Mouse (Mus musculus): ENCODE measurements around the gene Abca7. TPM values are rescaled to one million over a fixed set of nuclear protein-coding genes. Genes with fewer than 3 reads are reported as not detected.
"Not testable (repeated sequence)": the region's sequence is repeated elsewhere in the genome, so short reads cannot be mapped to it uniquely, and the experiment has no call there.

The Abca7 gene
- total RNA-seq, 2 experiments from 2014 or later: 16.0 to 19.8 TPM

DNA sequence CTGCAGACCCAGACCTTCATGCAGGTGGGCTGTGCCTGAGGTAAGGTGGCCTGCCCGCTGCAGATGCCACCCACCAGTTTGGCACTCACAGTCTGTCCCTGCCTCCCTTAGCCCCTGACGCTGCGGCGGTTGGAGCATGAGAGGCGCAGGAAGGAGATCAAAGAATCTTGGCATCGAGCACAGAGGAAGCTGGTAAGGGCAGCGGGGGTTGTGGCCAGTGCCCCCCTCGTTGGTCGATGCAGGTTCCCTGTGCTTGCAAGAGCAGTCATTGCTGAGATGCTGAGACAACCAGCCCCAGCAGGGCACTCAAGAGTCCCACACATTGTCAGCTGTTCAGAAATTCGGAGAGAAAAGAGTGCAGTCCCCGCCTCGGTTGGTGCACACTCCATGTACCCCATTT lies 25.9 kb downstream of the Abca7 start:
- no peak for DNase-seq

DNA sequence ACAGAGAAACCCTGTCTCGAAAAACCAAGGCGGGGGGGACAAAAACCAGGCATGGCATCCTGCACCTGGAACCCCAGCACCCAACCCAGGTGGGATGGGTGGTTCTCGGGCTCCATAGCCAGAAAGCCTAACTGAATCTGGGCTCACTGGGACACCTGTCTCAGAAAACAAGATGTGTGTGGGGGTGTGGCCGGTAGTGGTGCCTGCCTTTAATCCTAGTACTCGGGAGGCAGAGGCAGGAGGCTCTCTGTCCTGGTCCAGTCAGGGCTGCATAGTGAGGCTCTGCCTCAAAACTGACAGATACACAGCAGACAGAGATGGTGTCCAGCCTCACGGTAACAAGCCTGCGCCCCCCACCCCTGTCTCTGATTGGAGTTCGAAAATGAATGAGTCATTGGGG lies 26.5 kb downstream of the Abca7 start:
- DNase-seq: no peak

- DNase-seq: no peak
Measured at GRCm38 (mm10) chr10:80023758-80024157, 27.5 kb downstream of the Abca7 start.

GRCm38 (mm10) chr10:80024229-80025043 lies 28.1 kb downstream of the Abca7 start:
- no peak for DNase-seq

DNA sequence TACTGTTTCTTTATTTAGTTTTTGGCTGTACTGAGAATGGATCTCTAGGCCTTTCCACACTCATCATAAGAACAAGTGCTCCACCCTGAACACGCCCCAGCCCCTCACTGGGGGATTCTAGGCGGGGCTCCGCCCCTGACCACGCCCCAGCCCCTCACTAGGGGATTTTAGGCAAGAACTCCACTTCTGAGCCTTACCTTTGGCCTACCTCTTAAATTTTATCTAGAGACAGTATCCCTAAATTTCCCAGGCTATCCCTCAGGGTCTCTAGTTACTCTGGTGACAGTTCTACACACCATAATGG lies 28.7 kb downstream of the Abca7 start:
- DNase-seq: no peak

GRCm38 (mm10) chr10:80025463-80025862 lies 29.2 kb downstream of the Abca7 start:
- no peak for DNase-seq

DNA sequence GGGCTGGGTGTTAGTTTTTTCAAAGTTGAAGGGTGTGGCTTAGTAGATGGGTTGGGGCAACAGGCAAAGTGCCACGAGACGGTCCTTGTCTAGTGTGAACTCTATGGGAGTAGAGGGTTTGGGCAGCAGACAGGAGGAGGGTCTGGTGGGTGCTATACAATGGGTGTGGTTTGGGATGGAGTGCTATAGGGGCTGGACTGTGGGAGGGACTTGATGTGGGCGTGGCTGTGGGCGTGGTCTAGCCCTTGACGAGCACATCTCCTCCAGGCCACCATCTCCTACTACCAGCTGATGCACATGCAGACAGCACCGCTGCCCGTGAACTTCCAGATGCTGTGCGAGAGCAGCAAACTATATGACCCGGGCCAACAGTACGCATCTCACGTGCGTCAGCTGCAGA lies 29.6 kb downstream of the Abca7 start:
- no peak for DNase-seq

DNA sequence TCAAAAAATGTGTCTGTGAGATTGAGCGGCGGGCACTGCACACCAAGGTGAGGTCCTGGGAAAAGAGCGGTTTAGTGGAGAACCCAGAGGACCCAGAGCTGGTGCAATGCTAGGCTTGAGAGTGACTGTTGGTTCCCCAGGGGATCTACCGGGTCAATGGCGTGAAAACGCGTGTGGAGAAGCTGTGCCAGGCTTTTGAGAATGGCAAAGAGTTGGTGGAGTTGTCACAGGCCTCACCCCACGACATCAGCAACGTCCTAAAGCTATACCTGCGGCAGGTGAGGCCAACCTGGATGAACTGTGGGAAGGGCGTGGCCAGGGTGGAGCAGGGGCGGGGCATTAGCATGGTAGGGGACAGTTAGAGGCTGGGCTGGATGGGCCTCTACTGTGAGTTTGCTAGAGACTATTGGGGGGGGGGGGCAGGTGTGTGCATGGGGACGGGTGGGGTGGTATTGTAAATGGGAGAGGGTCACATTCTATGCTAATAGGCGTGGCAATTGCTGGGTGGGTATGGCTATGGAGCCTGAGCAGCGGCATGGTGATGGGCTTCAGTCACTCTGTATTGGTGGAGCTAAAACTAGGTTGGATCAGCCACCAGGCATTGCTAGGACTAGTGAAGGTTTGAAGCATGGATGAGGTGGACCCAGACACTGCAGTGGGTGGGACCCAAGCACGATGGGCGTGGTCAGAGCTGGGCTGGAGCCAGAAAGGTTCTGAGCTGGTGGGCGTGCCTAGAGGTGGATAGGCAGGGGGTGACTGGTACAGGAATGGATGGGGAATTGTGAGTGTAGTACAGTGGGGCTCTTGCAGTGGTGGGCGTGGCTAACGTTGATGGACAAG lies 31.6 kb downstream of the Abca7 start:
- DNase-seq: no peak

DNA sequence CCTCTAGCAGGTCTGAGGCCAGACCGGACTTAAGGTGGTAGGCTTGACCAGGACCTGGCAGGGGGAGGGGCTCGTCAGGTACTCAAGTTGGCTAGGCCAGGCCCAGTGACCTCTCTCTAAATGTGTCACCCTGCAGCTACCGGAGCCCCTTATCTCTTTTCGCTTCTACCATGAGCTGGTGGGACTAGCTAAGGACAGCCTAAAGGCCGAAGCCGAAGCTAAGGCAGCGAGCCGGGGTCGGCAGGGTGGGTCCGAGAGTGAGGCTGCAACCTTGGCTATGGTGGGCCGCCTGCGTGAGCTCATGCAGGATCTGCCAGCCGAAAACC lies 32.2 kb downstream of the Abca7 start:
- no peak for DNase-seq

DNA sequence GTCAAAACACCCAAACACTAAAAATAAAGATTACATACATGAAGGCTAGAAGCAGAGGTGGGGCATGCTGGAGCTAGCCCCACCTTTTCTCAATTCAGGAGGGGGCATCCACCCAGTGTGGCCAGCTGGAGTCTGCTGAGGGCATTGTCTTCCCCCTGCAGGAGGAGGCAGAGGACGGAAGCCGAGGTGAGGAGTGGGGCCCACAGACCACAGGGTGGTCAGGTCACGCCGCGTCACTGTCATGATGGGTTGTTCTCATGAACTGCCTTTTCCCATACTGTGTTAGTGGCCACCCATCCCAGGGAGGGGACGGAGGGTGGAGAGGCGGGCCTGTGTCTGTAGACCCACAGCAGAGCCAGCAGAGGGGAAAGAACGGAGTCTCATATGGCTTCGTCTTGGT lies 33.9 kb downstream of the Abca7 start:
- DNase-seq: no peak

DNA sequence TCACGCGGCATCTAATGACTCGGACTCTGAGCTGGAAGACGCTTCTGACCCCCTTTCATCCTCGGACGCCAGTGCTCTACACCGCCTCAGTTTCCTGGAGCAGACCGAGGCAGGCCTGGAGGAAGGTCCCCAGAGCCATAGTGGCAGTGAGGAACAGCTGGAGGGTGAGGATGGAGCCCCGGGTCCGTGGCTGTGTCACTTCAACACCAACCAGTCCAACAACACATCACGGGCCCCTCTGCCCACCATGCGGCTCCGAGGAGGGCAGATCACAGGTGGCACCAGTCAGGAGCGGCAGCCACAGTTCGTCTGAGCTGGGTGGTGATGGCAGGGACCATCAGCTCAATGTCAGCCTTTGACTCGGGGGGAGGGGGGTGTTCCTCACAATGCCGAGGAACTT lies 34.4 kb downstream of the Abca7 start:
- no peak for DNase-seq

- DNase-seq: peak; percentile 79
Measured at GRCm38 (mm10) chr10:80032799-80033480, 36.6 kb downstream of the Abca7 start.

DNA sequence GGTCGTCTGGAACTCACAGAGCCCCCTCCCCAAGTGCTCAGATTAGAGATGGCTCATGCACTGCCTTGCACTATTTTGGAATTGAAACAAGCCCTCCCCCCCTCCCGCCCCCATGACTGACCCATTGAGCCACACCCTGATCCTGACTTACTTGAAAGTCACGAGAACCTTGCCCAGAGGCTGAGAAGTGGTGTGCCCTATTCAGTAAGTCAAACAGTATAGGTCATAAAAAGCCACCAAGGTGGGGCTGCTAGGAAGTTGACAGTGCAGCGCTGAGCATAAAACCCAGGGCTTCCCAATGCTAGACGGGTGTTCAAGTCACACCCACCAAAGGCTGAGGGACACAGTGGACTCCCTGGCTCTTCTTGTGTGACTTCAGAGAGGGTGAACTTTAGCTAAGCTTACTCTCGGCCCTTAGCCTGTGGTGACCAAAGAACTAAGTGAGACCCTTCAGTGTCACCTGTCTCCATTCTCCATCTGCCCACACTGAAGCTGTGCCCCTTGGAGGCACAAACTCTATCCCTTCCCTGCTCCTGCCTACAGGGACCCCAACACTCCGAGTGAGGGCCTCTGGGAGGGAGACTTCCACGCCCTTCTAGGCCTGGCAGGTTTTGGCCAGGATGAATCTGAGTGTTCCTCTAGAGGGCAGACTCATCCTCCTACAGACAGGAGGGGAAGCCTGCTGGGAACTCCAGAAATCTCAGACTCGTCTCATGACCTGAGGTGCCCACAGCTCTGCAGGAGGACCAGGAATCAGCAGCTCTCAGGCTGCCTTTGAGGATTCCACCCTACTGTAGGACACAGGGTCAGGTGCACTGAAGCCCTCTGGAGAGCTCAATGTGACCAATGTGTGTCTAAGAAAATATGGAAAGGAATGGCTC lies 37.5 kb downstream of the Abca7 start:
- peak; percentile 57 for DNase-seq

GRCm38 (mm10) chr10:80035148-80035547 lies 38.9 kb downstream of the Abca7 start:
- no peak for DNase-seq

GRCm38 (mm10) chr10:80035686-80036085 lies 39.4 kb downstream of the Abca7 start:
- no peak for DNase-seq

GRCm38 (mm10) chr10:80036832-80037231 lies 40.5 kb downstream of the Abca7 start:
- DNase-seq: no peak

DNA sequence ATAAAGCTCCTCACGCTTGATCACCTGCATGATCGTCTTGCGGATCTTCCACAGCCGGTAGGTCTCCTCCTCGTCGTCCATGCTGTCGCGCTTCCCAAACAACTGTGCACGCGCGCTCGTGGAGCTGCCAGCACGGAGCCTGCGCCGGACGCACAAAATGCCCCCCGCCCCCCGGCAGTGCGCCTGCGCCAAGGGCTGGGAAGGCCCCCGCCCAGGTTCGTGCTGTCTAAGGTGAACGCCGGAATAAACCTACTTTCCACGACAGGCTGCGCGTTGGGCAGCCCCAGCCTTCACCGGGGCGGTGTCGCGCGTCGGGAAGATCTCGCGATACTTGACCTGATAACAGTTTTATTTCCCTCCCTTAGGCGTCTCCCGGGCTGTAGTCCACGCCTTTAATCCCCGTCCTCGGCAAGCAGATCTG lies 43.3 kb downstream of the Abca7 start, which contains the start of gene Polr2e:
Polr2e (minus strand) TSS at position 237 of the 421 bp plus-strand sequence.
- peak; percentile 98 for DNase-seq

GRCm38 (mm10) chr10:80041409-80042060 lies 45.2 kb downstream of the Abca7 start:
- DNase-seq: not testable (repeated sequence)

DNA sequence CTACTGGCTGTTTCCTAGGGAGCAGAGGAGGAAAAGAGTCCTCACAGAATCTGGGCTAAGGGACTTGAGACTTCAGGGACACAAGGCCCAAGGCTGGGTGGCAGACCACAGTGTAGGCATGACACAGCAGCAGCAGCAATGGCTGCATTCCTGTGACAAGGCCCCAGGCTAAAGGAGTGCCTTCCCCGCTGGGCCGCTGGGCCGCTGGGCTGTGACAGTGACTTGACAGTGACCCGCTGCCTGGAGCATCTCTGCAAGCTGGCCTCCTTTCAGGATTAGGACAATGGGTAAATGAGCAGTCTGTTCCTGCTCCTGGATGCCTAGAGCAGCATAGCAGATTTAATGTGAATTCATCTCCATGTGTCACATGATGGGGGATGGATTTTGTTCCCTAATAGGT lies 47.8 kb downstream of the Abca7 start:
- no peak for DNase-seq

DNA sequence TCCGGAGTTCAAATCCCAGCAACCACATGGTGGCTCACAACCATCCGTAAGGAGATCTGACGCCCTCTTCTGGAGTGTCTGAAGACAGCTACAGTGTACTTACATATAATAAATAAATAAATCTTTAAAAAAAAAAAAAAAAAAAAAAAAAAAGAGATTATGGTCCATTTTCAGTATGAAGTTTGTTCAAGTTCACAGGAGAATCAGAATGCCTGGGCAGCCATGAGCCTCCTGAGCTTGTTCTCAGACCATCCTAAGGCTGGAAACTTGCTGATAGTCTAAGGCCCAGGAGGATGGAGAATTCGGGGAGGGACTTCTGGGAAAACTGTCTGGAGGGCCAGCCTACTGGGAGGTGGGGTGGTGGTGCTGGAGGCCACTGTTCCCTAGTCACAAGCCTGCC lies 49.1 kb downstream of the Abca7 start:
- not testable (repeated sequence) for DNase-seq

DNA sequence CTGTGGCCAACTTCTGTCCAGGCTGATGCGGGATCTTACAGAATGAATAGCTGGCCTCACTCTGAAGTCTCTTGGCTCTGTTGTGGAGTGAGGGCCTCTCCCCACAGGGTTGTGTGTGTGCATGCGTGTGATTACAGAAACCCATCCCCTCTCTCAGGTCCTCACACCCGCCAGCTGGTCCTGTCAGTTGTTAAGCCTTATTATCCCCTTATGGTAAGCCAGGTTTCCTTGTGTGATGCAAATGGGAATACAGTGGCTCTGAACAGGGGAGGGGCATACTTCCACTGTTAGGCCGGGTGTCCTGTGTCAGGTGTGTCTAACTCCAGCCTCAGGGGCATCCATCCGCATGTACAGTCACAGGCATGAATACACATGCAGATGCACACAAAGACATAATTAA lies 49.5 kb downstream of the Abca7 start:
- no peak for DNase-seq
